Mouse (Mus musculus): ENCODE measurements around the gene Wtip. TPM values are rescaled to one million over a fixed set of nuclear protein-coding genes. Genes with fewer than 3 reads are reported as not detected.
"Not testable (repeated sequence)": the region's sequence is repeated elsewhere in the genome, so short reads cannot be mapped to it uniquely, and the experiment has no call there.

Wtip gene
- total and polyA plus RNA-seq, 2 experiments, result 1.9 to 2.8 TPM

- Histone ChIP-seq H3K79me2 (ENCODE audit: control insufficient read depth, insufficient read depth, low read length) (no peaks in the 10 kb centered on the region), H3K27ac (replicated peaks; ENCODE audit: insufficient read depth, low read depth, low read length) (no peak overlapping the region), H3K4me1 (ENCODE audit: control insufficient read depth, insufficient read depth, low read length) (no peaks in the 10 kb centered on the region), H3K4me3 (ENCODE audit: insufficient read depth, low read depth, low read length) (no peak overlapping the region), H3K36me3 (ENCODE audit: control insufficient read depth, insufficient read depth, low read length) (no peaks in the 10 kb centered on the region), H3K9ac (ENCODE audit: low read depth, low read length) (no peak overlapping the region), H3K27me3 (ENCODE audit: control insufficient read depth, insufficient read depth, low read length) (no peaks in the 10 kb centered on the region)
- TF ChIP-seq CTCF (IDR thresholded peaks at IDR 0.05; ENCODE audit: low read depth, low read length) (no peak), POLR2A (IDR thresholded peaks at IDR 0.05; ENCODE audit: extremely low read depth, insufficient read depth, low read length) (no peak)
- WGBS, result 90% methylated on average over 5 of the region's 5 CpGs
- no peak for DNase-seq (ENCODE audit: extremely low read depth, low read depth, low spot score)
Measured at GRCm38 (mm10) chr7:34109190-34109589, 23.9 kb downstream of the Wtip start.

GRCm38 (mm10) chr7:34101276-34101675 is 31.8 kb downstream of the Wtip start:
- Histone ChIP-seq H3K9ac (ENCODE audit: low read depth, low read length) (no peak overlapping the region), H3K4me3 (ENCODE audit: insufficient read depth, low read depth, low read length) (no peak overlapping the region), H3K79me2 (ENCODE audit: control insufficient read depth, insufficient read depth, low read length) (no peaks in the 10 kb centered on the region)

GRCm38 (mm10) chr7:34100002-34100401 is 33.1 kb downstream of the Wtip start:
- no peak for TF ChIP-seq CTCF (IDR thresholded peaks at IDR 0.05; ENCODE audit: low read depth, low read length)
- TF ChIP-seq POLR2A (IDR thresholded peaks at IDR 0.05; ENCODE audit: extremely low read depth, insufficient read depth, low read length), result no peak

More at GRCm38 (mm10) chr7:34101276-34101675, 31.8 kb downstream of the Wtip start:
- TF ChIP-seq POLR2A (IDR thresholded peaks at IDR 0.05; ENCODE audit: extremely low read depth, insufficient read depth, low read length), result no peak
- no peak for TF ChIP-seq CTCF (IDR thresholded peaks at IDR 0.05; ENCODE audit: low read depth, low read length)
- Histone ChIP-seq H3K27ac (replicated peaks; ENCODE audit: insufficient read depth, low read depth, low read length) (no peak overlapping the region), H3K27me3 (ENCODE audit: control insufficient read depth, insufficient read depth, low read length) (no peaks in the 10 kb centered on the region), H3K4me1 (ENCODE audit: control insufficient read depth, insufficient read depth, low read length) (no peaks in the 10 kb centered on the region), H3K36me3 (ENCODE audit: control insufficient read depth, insufficient read depth, low read length) (no peaks in the 10 kb centered on the region)
- no peak for DNase-seq (ENCODE audit: extremely low read depth, low read depth, low spot score)

GRCm38 (mm10) chr7:34094911-34095481 is 38.1 kb downstream of the Wtip start, which contains the start of gene Scgb1b30:
Scgb1b30 (plus strand) TSS chr7:34095431.
- Histone ChIP-seq H3K27ac (replicated peaks; ENCODE audit: insufficient read depth, low read depth, low read length) (no peak within 1 kb of the TSS), H3K79me2 (ENCODE audit: control insufficient read depth, insufficient read depth, low read length) (no peaks in the 10 kb centered on the region), H3K9ac (ENCODE audit: low read depth, low read length) (no peak within 1 kb of the TSS), H3K4me1 (ENCODE audit: control insufficient read depth, insufficient read depth, low read length) (no peaks in the 10 kb centered on the region), H3K36me3 (ENCODE audit: control insufficient read depth, insufficient read depth, low read length) (no peaks in the 10 kb centered on the region), H3K4me3 (ENCODE audit: insufficient read depth, low read depth, low read length) (no peak within 1 kb of the TSS), H3K27me3 (ENCODE audit: control insufficient read depth, insufficient read depth, low read length) (peaks cover 2% of the 10 kb centered on the region; the same call in 1 of the 2 replicates)
- DNase-seq (ENCODE audit: extremely low read depth, low read depth, low spot score), result no peak
- 69% methylated on average over 3 of the region's 3 CpGs for WGBS
- TF ChIP-seq CTCF (IDR thresholded peaks at IDR 0.05; ENCODE audit: low read depth, low read length), result no peak

More at GRCm38 (mm10) chr7:34100002-34100401, 33.1 kb downstream of the Wtip start:
- no peak overlapping the region for H3K4me3 ChIP-seq (ENCODE audit: insufficient read depth, low read depth, low read length)
- no peak overlapping the region for H3K9ac ChIP-seq (ENCODE audit: low read depth, low read length)
- no peaks in the 10 kb centered on the region for H3K36me3 ChIP-seq (ENCODE audit: control insufficient read depth, insufficient read depth, low read length)
- DNase-seq (ENCODE audit: extremely low read depth, low read depth, low spot score), result no peak
- H3K79me2 ChIP-seq (ENCODE audit: control insufficient read depth, insufficient read depth, low read length), result no peaks in the 10 kb centered on the region
- H3K4me1 ChIP-seq (ENCODE audit: control insufficient read depth, insufficient read depth, low read length), result no peaks in the 10 kb centered on the region
- H3K27ac ChIP-seq (replicated peaks; ENCODE audit: insufficient read depth, low read depth, low read length), result no peak overlapping the region
- WGBS, result 70% methylated on average over 2 of the region's 2 CpGs
- H3K27me3 ChIP-seq (ENCODE audit: control insufficient read depth, insufficient read depth, low read length), result no peaks in the 10 kb centered on the region

- H3K27ac ChIP-seq (replicated peaks; ENCODE audit: insufficient read depth, low read depth, low read length); DNase-seq (ENCODE audit: extremely low read depth, low read depth, low spot score); H3K27me3 ChIP-seq (ENCODE audit: control insufficient read depth, insufficient read depth, low read length); H3K4me1 ChIP-seq (ENCODE audit: control insufficient read depth, insufficient read depth, low read length); H3K9ac ChIP-seq (ENCODE audit: low read depth, low read length); H3K36me3 ChIP-seq (ENCODE audit: control insufficient read depth, insufficient read depth, low read length); H3K4me3 ChIP-seq (ENCODE audit: insufficient read depth, low read depth, low read length); H3K79me2 ChIP-seq (ENCODE audit: control insufficient read depth, insufficient read depth, low read length): not testable (repeated sequence)
- WGBS, result 71% methylated on average over 5 of the region's 5 CpGs
Measured at GRCm38 (mm10) chr7:34068132-34068531, 64.9 kb downstream of the Wtip start.

Other genes with a start within 250 kb of the Wtip start
- not detected in 2 replicates for gene Scgb2b26, start 188.2 kb downstream of the Wtip start, total RNA-seq (2014; rRNA removed)
- gene Scgb2b26, start 188.2 kb downstream of the Wtip start, polyA plus RNA-seq (2012; rRNA removed), result not detected in 2 replicates
- gene Scgb2b27, start 119.3 kb downstream of the Wtip start, total RNA-seq (2014; rRNA removed), result not detected in 2 replicates
- gene Scgb2b27, start 119.3 kb downstream of the Wtip start, polyA plus RNA-seq (2012; rRNA removed), result not detected in 2 replicates
- gene Scgb1b27, start 111.8 kb downstream of the Wtip start, total RNA-seq (2014; rRNA removed), result not detected in 2 replicates
- not detected in 2 replicates for gene Scgb1b27, start 111.8 kb downstream of the Wtip start, polyA plus RNA-seq (2012; rRNA removed)
- gene Scgb1b30, start 37.8 kb downstream of the Wtip start, total RNA-seq (2014; rRNA removed), result not detected in 2 replicates
- not detected in 2 replicates for gene Scgb1b30, start 37.8 kb downstream of the Wtip start, polyA plus RNA-seq (2012; rRNA removed)
- gene Uba2, start 36.3 kb upstream of the Wtip start, total RNA-seq (2014; rRNA removed), result 31.8 and 33.6 TPM in 2 replicates
- 13.6 and 16.9 TPM in 2 replicates for gene Uba2, start 36.3 kb upstream of the Wtip start, polyA plus RNA-seq (2012; rRNA removed)
- 15.5 and 15.9 TPM in 2 replicates for gene Pdcd2l, start 63.4 kb upstream of the Wtip start, total RNA-seq (2014; rRNA removed)
- 16.0 and 18.5 TPM in 2 replicates for gene Pdcd2l, start 63.4 kb upstream of the Wtip start, polyA plus RNA-seq (2012; rRNA removed)
- 61.8 and 74.2 TPM in 2 replicates for gene Gpi1, start 97.1 kb upstream of the Wtip start, total RNA-seq (2014; rRNA removed)
- gene Gpi1, start 97.1 kb upstream of the Wtip start, polyA plus RNA-seq (2012; rRNA removed), result 100 and 127 TPM in 2 replicates
- gene Gm6096, start 117.8 kb upstream of the Wtip start, total RNA-seq (2014; rRNA removed), result not detected in 2 replicates
- not detected in 2 replicates for gene Gm6096, start 117.8 kb upstream of the Wtip start, polyA plus RNA-seq (2012; rRNA removed)
- 11.7 and 12.6 TPM in 2 replicates for gene 4931406P16Rik, start 180.3 kb upstream of the Wtip start, total RNA-seq (2014; rRNA removed)
- gene 4931406P16Rik, start 180.3 kb upstream of the Wtip start, polyA plus RNA-seq (2012; rRNA removed), result 6.9 and 10.1 TPM in 2 replicates